Mouse (Mus musculus) cerebellum, adult 2 months (tissue): ENCODE measurements around the gene Plpp3. TPM values are rescaled to one million over a fixed set of nuclear protein-coding genes. Genes with fewer than 3 reads are reported as not detected.
"Not testable (repeated sequence)": the region's sequence is repeated elsewhere in the genome, so short reads cannot be mapped to it uniquely, and the experiment has no call there.

ENCODE experiments used
- DNase-seq, 2 experiments: peaks; one replicate each; pipeline ENCODE4 v3.0.0; 2021
- H3K27ac ChIP-seq: fragments of 200-500 bp; 2 replicates; pipeline ENCODE4 v1.5.1; 2012; ENCODE audit warnings: low read length, control low read depth, inconsistent platforms; ENCODE audit not compliant: insufficient read depth
- H3K27me3 ChIP-seq: fragments of 200-500 bp; 2 replicates; pipeline ENCODE4 v1.6.1; 2012; ENCODE audit warnings: inconsistent platforms, mild to moderate bottlenecking, low read length, moderate library complexity; ENCODE audit not compliant: control insufficient read depth, insufficient read depth
- H3K4me1 ChIP-seq: fragments of 200-500 bp; 2 replicates; pipeline ENCODE4 v1.6.1; 2011; ENCODE audit warnings: low read length; ENCODE audit not compliant: control insufficient read depth, insufficient read depth
- H3K4me3 ChIP-seq: fragments of 200-500 bp; replicated peaks from 2 replicates; pipeline ENCODE3; 2011; ENCODE audit warnings: mild to moderate bottlenecking, low read depth, low read length, control low read depth; ENCODE audit not compliant: insufficient read depth
- CTCF ChIP-seq: fragments of 200-500 bp; IDR thresholded peaks from 2 replicates; pipeline ENCODE4 v1.5.1; 2011; ENCODE audit warnings: low read depth, mild to moderate bottlenecking, control low read depth, low read length, moderate library complexity, borderline replicate concordance; ENCODE audit not compliant: insufficient read depth
- POLR2A ChIP-seq: fragments of 200-500 bp; IDR thresholded peaks from 2 replicates; pipeline ENCODE4 v1.6.1; 2011; ENCODE audit warnings: low read length, control low read depth, borderline replicate concordance; ENCODE audit not compliant: insufficient read depth
- WGBS: fragments of 180-500 bp; shearing (Covaris S2); methylation state at CpG from one replicate; pipeline ENCODE4 v1.1.7; 2018; 5-methylcytosine and 5-hydroxymethylcytosine counted together
- polyA plus RNA-seq: library from polyadenylated mRNA; depleted of rRNA; stranded (reverse); fragments of >200 nt; gene quantifications from 2 replicates; pipeline ENCODE4 v1.2.3, GENCODE M21; 2012

Plpp3 gene
- polyA plus RNA-seq, 1 experiment, result 158 TPM

DNA sequence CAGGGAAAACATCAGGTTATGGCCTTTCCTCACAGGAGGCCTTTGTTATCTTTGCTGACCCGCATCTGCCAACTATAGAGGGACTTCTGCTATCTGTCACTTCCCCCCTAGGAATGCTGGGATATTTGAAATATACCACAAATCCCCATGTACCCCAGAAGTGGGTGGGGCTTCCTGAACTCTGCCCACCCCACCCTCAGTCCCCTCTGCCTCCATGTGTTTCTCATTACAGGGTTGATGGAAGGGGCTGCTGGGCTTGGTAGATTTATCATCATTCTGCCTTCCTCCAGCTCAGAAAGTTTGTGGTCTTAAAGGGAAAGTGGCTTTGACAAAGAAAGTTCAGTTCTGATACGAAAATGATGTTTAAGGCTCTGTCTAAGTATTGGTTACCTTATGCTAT lies 103.2 kb downstream of the Plpp3 start:
- no peaks in the 10 kb centered on the region for H3K4me1 ChIP-seq
- DNase-seq, result no peak
- H3K27me3 ChIP-seq, result no peaks in the 10 kb centered on the region
- H3K27ac ChIP-seq, result no peak overlapping the region
- no peak overlapping the region for H3K4me3 ChIP-seq
- TF ChIP-seq CTCF, result no peak
- TF ChIP-seq POLR2A, result no peak
- WGBS, result 71% methylated on average over 2 of the region's 2 CpGs

DNA sequence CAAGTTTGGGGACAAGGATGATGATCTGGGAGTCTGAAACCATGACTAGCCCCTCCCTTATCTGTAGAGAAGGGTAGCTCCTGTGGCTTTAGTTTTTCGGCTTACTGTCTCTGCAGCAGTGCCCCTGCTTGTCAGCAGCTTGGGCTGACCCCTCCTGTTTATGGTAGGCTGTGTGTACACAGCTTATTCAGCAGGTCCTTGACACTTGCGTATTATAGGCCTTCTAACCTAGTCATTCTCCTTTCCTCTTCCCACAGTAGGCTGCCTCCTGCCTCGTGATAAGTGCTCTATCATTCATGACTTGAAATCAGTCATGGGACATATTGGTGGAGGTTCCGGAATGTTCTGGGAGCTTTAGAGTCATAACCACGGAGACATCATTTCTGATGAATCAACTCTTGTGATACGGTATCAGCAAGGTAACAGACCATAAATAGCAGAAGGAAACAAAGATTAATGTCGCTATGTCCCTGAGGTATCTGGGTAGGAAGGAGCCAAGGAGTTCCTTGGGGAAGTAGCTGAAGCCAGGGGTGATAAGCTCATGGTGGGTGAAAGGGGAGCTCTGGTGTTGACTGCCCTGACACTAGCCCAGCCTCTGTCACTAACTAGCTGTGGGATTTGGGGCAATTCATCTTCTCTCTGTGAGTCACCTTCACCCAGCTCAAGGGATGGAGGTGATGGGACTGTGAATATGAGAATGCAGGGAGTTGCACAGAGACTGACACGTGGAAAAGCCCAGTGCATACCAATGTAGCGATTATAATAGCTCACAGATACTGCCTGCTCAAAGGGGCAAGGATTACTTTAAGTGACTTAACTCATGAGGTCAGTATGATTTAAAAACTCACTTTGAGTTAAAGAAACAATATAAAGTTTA lies 104.0 kb downstream of the Plpp3 start:
- no peak overlapping the region for H3K4me3 ChIP-seq
- TF ChIP-seq POLR2A, result no peak
- TF ChIP-seq CTCF, result no peak
- DNase-seq, result no peak
- H3K27me3 ChIP-seq, result no peaks in the 10 kb centered on the region
- no peaks in the 10 kb centered on the region for H3K4me1 ChIP-seq
- no peak overlapping the region for H3K27ac ChIP-seq
- 86% methylated on average over 9 of the region's 9 CpGs for WGBS

DNA sequence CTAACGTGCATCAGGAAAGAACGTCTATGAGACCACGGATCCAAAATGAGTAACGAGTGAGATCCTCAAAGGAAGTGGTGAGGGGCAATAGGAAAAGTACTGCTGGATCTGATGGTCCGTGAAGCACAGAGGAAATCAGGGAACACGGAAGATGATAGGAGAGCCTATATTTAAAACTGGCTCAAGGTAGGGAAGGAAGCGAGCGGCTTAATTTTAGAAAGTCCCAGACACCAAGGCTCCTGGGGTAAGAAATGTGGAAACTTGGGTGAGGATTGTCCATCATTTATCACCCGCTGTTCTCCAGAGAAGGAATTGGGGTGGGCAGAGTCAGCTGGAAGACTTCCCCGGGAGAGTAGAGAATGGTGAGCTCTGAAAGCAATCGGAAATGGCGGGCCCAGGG lies 105.2 kb downstream of the Plpp3 start:
- TF ChIP-seq POLR2A (no peak), CTCF (no peak)

DNA sequence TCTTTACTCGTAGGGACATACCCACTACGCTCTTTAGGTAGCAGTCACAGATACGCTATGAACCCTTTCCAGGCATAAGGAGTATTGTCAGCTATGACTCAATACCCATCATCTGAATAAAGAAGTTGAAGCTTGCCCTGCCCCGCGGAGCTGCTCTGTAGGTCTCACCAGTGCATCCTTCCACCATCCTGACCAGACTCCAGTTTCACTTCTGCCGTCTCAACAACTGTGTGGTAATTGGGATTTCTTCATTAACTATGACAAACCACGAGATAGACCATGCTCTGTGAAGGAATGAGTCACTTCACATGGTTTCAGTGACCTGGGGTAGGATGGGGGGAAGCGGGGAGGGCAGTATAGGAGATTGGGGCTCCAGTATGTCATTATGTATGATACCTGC lies 106.5 kb downstream of the Plpp3 start:
- no peaks in the 10 kb centered on the region for H3K4me1 ChIP-seq
- H3K27me3 ChIP-seq, result no peaks in the 10 kb centered on the region
- H3K4me3 ChIP-seq, result no peak overlapping the region
- 91% methylated on average over 8 of the region's 8 CpGs for WGBS
- no peak overlapping the region for H3K27ac ChIP-seq
- TF ChIP-seq POLR2A, result no peak
- no peak for TF ChIP-seq CTCF
- DNase-seq, result no peak

More for the DNA sequence above, 105.2 kb downstream of the Plpp3 start:
- Histone ChIP-seq H3K4me3 (no peak overlapping the region), H3K27ac (no peak overlapping the region), H3K27me3 (no peaks in the 10 kb centered on the region), H3K4me1 (no peaks in the 10 kb centered on the region)
- DNase-seq, result no peak
- 89% methylated on average over 12 of the region's 12 CpGs for WGBS

DNA sequence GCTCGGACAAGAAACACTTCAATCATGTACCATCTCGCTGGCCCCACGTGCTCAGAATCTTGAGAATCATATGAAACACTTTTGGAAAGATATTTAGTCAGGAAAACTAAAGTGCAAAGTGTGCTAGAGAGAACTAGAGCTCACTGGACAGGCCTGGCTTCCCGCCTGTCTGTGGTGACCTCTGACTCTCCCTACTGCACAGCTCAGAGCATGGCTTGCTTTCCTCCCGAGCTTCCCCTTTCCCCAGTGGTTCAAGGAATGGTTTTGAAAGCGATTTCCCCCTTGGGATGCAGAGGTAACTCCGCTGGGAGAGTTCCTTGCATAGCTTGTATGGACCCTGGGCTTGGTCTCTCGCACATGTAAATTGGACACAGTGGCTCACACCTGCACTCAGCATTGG lies 107.9 kb downstream of the Plpp3 start:
- no peaks in the 10 kb centered on the region for H3K27me3 ChIP-seq
- no peak for TF ChIP-seq POLR2A
- TF ChIP-seq CTCF, result no peak
- H3K4me3 ChIP-seq, result no peak overlapping the region
- DNase-seq, result no peak
- H3K27ac ChIP-seq, result no peak overlapping the region
- H3K4me1 ChIP-seq, result no peaks in the 10 kb centered on the region
- 85% methylated on average over 8 of the region's 8 CpGs for WGBS

DNA sequence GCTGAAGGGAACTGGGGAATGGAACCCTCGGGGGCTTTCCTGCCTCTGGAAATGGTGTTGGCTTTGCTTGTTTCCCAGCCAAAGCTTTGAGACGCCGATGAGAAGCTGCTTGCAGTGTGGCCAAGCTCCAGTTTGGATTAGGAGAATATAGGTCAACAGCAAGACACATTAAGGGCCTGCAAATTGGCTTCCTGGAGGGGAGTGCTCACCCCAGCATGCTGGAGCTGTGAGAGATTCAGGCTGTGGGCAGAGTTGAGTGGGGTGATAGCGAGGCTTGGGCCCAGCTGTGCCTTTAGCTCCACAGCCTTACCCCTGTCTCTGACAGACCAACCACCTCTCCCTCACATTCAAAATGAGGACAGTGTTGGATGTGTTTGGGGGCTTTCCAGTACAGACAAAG lies 108.5 kb downstream of the Plpp3 start:
- DNase-seq, result peak in 1 of 2 experiments; percentile 6
- TF ChIP-seq CTCF (no peak), POLR2A (no peak)
- H3K4me3 ChIP-seq, result no peak overlapping the region
- H3K4me1 ChIP-seq, result no peaks in the 10 kb centered on the region
- 44% methylated on average over 4 of the region's 4 CpGs for WGBS
- no peaks in the 10 kb centered on the region for H3K27me3 ChIP-seq
- H3K27ac ChIP-seq, result no peak overlapping the region

DNA sequence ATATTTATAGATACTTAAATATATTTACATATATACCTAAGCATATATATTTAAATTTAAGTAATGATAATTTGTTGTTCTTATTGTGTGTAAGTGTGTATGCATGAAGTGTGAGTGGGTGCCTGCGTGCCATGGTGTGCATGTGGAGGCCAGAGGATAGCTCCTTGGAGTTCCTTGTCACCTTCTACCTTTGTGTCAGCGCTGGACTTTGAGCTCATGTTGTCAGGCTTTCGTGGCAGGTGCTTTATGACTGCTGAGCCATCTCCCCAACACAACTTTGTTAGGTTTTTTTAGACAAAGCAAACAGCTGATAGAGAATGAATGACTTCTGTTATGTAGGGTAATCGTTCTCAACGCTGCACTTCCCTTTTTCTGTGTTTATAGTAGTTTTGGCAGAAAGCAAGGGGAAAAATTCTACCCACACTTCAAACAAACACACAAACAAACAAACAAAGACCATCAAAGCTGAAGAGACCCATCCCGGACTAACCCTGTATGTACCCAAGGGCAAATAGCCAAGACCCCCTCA lies 111.1 kb downstream of the Plpp3 start:
- TF ChIP-seq CTCF (no peak), POLR2A (no peak)
- 79% methylated on average over 6 of the region's 6 CpGs for WGBS
- no peaks in the 10 kb centered on the region for H3K27me3 ChIP-seq
- H3K27ac ChIP-seq, result no peak overlapping the region
- DNase-seq, result no peak
- H3K4me1 ChIP-seq, result no peaks in the 10 kb centered on the region
- no peak overlapping the region for H3K4me3 ChIP-seq

DNA sequence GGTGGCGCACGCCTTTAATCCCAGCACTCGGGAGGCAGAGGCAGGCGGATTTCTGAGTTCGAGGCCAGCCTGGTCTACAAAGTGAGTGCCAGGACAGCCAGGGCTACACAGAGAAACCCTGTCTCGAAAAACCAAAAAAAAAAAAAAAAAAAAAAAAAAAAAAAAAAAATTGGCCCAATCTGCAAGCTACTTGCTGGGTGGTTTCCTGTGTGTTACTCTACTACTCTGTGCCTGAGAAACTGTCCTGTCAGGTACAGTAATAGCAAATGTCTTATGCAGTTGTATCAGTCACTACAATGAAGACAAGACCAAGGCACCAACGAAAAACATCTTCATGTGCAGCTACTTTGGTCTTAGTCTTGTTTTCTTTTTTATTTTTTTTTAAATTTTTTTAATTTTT lies 112.3 kb downstream of the Plpp3 start:
- H3K27me3 ChIP-seq, H3K4me1 ChIP-seq, H3K4me3 ChIP-seq, H3K27ac ChIP-seq, DNase-seq: not testable (repeated sequence)
- WGBS, result 93% methylated on average over 6 of the region's 7 CpGs
